Mouse (Mus musculus) stomach, postnatal 0 days (tissue): ENCODE data around the gene Wnt2b.

ENCODE experiments used
- CTCF ChIP-seq: IDR thresholded peaks from 2 replicates; pipeline ENCODE4 v1.5.1; 2016; ENCODE audit warnings: antibody characterized with exemption, low read depth, mild to moderate bottlenecking, moderate library complexity
- EP300 ChIP-seq: optimal IDR thresholded peaks from 2 replicates; pipeline ENCODE3; 2016; ENCODE audit warnings: antibody characterized with exemption

DNA sequence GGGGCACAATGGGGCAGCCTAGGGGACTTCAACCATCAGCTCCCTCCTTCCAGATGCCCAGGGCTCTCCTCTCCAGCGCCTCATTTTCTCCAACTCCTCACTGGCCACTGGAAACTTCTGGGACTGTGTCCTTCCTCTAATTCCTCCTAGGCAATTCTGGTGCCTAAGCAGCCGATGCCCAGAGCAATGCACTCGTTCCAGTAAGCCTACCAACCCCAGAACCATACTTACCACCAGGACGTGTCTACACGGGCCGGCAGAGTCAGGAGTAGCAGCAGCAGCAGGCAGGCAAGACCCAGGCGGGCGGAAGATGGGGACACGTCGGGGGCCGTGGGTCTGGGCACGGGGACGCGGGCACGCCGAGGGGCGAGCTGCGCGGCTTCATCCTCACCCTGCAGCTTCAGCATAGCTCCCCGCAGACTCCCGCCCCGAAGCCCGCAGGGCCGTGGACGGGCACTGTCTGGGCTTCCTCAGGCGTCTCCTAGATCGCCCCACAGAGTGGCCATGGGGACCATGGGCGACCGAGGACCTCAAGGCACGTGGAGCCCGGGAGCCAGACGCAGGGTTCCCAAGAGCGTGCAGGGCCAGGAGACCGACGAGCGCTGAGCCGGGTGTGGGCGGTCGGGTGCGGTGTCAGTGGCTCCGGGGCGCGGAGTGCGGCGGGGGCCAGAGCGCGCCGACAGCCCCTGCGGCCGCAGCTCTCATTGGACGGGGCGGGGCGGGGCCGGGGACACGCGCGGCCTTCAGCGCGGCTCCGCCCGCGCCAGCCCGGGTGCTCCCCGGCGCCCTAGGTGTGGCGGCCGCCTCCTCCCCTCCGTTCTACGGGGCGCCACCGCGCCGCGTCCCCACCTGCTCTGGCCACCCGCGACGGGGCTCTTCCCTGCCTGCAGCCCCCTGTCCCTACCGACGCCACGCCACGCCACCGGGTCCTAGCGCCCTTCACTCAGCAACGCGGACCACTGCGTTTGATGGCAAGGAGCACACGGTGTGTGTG, at the start of gene Wnt2b:
- TF ChIP-seq CTCF (no peak), EP300 (no peak)
